Mouse (Mus musculus) left cerebral cortex, adult 8-10 months (tissue): Measurements from ENCODE around the gene Smtn. TPM values are rescaled to one million over a fixed set of nuclear protein-coding genes. Genes with fewer than 3 reads are reported as not detected.

Experiments used
- DNase-seq, 2 experiments: peaks; one replicate each; pipeline ENCODE4 v3.0.0; 2022; ENCODE audit warnings: low spot score in 2 of 2
- total RNA-seq, 4 experiments: library from RNA; stranded (reverse); gene quantifications; 2 replicates each; pipeline ENCODE4 v1.2.4; 2022

The Smtn gene
- total RNA-seq, 4 experiments from 2014 or later, result 5.2 to 11.0 (median 7.2) TPM

- no peak for DNase-seq
Measured at GRCm38 (mm10) chr11:3527766-3528165, 12.6 kb downstream of the Smtn start.

GRCm38 (mm10) chr11:3526979-3527738 is 13.3 kb downstream of the Smtn start:
- no peak for DNase-seq

GRCm38 (mm10) chr11:3526207-3526606 is 14.2 kb downstream of the Smtn start:
- no peak for DNase-seq

GRCm38 (mm10) chr11:3525560-3525959 is 14.9 kb downstream of the Smtn start:
- DNase-seq, result no peak

GRCm38 (mm10) chr11:3523840-3524582 is 16.4 kb downstream of the Smtn start:
- DNase-seq, result no peak

- no peak for DNase-seq
Measured at GRCm38 (mm10) chr11:3522285-3523000, 18.0 kb downstream of the Smtn start.

DNA sequence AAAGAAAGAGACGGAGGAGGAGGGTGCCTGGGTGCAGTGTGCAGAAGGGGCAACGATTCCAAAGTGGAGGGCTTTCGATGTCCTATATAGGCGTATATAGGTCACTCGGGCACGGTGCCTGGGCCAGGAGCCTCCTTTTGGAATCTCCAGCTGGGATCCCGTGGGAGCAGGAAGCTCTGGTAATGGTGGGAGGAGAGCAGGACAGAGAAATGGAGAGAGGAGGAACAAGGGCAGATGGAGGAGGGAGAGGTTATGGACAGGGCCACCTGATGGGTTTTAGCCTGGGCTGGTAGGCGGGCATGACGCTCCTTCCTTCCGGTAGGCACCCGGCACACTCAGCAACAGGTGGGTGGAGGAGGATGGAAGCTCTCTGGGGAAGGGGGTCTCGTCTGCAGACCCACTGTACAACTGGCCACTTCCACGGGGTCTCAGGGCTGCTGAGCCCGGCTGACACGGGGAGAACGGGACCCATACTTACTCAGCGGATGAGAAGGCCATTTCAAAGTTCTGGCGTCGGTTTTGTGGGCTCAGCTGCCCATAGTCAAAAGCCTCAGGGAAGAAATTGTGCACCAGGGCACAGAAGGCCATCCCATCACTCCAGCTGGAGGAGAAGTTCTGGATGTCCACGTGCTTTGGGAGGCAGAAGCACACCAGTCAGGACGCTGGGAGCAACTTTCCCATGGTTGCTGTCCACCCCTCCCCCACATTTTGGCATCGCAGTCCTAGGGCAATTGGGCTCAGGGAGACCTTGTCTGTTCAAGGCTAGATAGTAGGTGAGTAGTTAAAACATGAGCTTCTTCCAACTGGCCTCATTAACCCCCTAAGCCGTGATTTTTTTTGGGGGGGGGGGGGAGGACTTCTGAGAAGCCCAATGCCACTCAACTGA is 18.8 kb downstream of the Smtn start:
- no peak for DNase-seq

- no peak for DNase-seq
Measured at GRCm38 (mm10) chr11:3520919-3521318, 19.5 kb downstream of the Smtn start.

GRCm38 (mm10) chr11:3519756-3520398 is 20.5 kb downstream of the Smtn start:
- DNase-seq, result no peak

- DNase-seq, result no peak
Measured at GRCm38 (mm10) chr11:3519051-3519726, 21.2 kb downstream of the Smtn start.

GRCm38 (mm10) chr11:3517846-3518732 is 22.3 kb downstream of the Smtn start:
- no peak for DNase-seq

DNA sequence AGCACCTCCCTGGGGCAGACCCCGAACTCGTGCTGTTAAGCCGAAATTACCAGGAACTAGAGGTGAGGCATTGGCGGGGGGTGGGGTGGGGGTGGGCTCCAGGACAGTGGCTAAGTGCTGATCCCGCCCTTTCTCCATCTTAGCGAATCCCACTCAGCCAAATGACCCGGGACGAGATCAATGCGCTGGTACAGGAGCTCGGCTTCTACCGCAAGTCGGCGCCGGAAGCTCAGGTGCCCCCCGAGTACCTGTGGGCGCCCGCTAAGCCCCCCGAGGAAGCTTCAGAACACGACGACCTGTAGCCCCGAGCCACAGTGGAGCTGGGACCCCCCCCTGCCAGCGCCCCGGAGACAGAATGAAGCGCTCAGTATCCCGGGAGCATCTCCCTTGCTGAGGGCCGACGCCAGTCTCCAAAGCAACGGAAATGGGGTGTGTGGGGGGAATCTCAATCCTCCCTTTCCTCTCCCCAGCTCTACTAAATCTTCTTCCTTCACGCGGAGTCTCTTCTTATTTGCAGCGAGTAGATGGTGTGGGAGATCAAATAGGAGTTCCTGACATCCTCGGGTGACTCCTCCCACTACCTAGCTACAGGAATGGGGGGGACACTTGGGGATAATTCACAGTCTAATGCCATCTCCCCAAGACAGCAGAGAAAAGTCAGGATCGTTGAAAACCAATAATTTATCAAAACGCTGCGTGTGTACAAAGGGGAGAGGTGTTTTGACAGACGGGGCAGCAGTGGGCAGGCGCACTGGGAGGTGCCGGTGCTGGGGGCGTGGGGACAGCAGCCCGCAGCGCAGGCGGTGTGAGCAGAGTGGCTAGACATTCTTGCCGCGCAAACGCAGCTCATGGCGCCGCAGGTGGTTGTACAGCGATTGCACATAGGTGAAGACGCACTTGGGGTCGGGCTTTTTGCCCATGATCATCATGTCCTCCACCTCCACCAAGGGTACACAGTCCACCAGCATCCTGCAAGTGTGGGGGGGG is 23.3 kb downstream of the Smtn start:
- DNase-seq, result no peak

- no peak for DNase-seq
Measured at GRCm38 (mm10) chr11:3516121-3516520, 24.3 kb downstream of the Smtn start.

DNA sequence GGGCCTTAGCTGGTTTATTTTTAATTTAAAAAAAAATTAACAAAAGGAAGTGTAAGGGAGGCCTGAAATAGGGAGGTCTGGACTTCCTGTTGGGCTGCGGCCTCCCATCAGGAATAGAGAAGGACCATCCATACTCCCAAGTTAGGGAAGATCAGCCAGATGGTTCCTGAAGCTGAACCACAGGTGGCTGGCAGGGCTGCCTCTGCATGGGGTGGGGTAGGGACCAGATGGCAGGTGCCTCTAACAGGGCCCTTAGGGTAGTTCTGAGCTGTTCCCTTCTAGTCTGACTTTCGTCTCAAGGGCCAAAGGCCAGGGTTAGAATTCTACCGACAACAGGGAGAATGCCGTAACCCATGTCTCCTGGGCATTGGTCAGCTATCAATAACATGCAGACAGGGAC is 24.8 kb downstream of the Smtn start:
- DNase-seq, result no peak

DNA sequence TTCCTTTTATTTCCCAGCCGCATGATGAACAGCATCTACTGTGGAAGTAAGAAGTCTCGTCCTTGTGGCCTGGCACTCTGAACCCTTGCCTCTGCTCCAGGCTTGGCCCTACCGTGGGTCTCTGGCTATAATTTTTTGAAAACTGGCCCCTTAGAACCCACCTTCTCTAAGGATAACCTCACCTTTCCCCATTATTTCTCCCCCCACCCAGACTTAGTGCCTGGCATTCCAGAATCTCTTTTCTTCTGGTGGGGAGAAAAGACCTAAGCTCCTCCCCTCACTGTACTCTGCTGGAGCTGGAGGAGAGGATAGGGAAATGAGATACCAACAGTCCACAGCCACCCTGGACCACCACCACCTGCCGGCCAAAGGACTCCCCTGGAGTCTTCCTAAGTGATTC is 25.2 kb downstream of the Smtn start:
- no peak for DNase-seq

GRCm38 (mm10) chr11:3514529-3515054 is 25.8 kb downstream of the Smtn start, which contains the start of gene Selenom:
Gene Selenom, plus strand, starts transcription at chr11:3514684.
- peak; percentile 88 to 92 for DNase-seq

DNA sequence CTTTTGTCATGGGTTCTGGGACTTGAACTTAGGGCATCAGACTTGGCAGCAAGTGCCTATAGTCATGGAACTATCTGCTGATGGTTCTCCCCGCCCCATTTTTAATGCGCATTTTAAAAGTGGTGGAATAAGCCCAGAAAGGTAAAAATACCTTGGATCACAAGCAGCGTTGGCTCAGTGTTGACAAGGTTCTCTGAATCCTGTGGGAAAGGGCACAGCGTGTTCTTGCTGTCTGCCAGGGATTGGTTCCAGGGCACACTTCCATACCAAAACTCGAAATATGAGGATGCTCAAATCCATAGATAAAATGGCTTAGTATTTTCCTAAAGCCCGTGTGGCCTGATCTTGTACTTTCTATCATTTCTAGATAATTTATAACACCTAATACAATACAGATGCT is 27.1 kb downstream of the Smtn start:
- DNase-seq, result no peak
